Mouse (Mus musculus) hindbrain, embryonic 13.5 days (tissue): ENCODE data around the gene Kcnip1. TPM values are rescaled to one million over a fixed set of nuclear protein-coding genes. Genes with fewer than 3 reads are reported as not detected.
A peak's percentile ranks its signal among the peaks of the same experiment; 100 is the strongest.

Experiments
- ATAC-seq: fragments of 200-750 bp; cut with Nextera tagmentation; 2 replicates; pipeline ENCODE4 v1.8.0; 2017; ENCODE audit warnings: moderate TSS enrichment; ENCODE audit not compliant: low FRiP score
- H3K27ac ChIP-seq: fragments of 300-500 bp; sonication (generic); 2 replicates; pipeline ENCODE4 v1.5.1; 2015; ENCODE audit warnings: inconsistent platforms, mild to moderate bottlenecking, moderate library complexity
- H3K27me3 ChIP-seq: fragments of 300-500 bp; sonication (generic); 2 replicates; pipeline ENCODE4 v1.6.1; 2015; ENCODE audit warnings: mild to moderate bottlenecking, inconsistent platforms
- H3K36me3 ChIP-seq: fragments of 300-500 bp; sonication (generic); 2 replicates; pipeline ENCODE4 v1.6.1; 2015; ENCODE audit warnings: mild to moderate bottlenecking, inconsistent platforms
- H3K4me1 ChIP-seq: fragments of 300-500 bp; sonication (generic); replicated peaks from 2 replicates; pipeline ENCODE4 v1.6.1; 2015; ENCODE audit warnings: inconsistent platforms
- H3K4me2 ChIP-seq: fragments of 300-500 bp; sonication (generic); 2 replicates; pipeline ENCODE4 v1.6.1; 2015; ENCODE audit warnings: inconsistent platforms, mild to moderate bottlenecking, moderate library complexity
- H3K4me3 ChIP-seq: fragments of 300-500 bp; sonication (generic); 2 replicates; pipeline ENCODE4 v1.5.1; 2015; ENCODE audit warnings: mild to moderate bottlenecking, inconsistent platforms
- H3K9ac ChIP-seq: fragments of 300-500 bp; sonication (generic); 2 replicates; pipeline ENCODE4 v1.6.1; 2015; ENCODE audit warnings: mild to moderate bottlenecking, inconsistent platforms
- H3K9me3 ChIP-seq: fragments of 300-500 bp; sonication (generic); 2 replicates; pipeline ENCODE4 v1.6.1; 2016; ENCODE audit warnings: inconsistent platforms
- WGBS: fragments of 180-500 bp; shearing (Covaris S2); methylation state at CpG from one replicate; pipeline ENCODE4 v1.1.7; 2015; 5-methylcytosine and 5-hydroxymethylcytosine counted together
- polyA plus RNA-seq: library from polyadenylated mRNA; unstranded; fragments of >200 nt; fragmentation: Nextera tagmentation; extraction: Ambion mirVana; gene quantifications from 2 replicates; pipeline ENCODE4 v1.2.1, GENCODE M21; 2015

The Kcnip1 gene
- polyA plus RNA-seq, 1 experiment from 2014 or later = 71.3 TPM

- no peak for ATAC-seq
- WGBS = 47% methylated on average over 16 of the region's 16 CpGs
- no peaks in the 10 kb centered on the region for H3K9me3 ChIP-seq
- H3K36me3 ChIP-seq = no peaks in the 10 kb centered on the region
- 0 out of 2 replicates have a peak, but pooled peaks cover 3% of the 10 kb centered on the region for H3K27me3 ChIP-seq
- peaks cover 47% of the 10 kb centered on the region for H3K4me1 ChIP-seq
- no peak overlapping the region for H3K4me3 ChIP-seq
- peak overlapping the region; percentile 62 for H3K27ac ChIP-seq
- no peak overlapping the region for H3K9ac ChIP-seq
- no peak overlapping the region for H3K4me2 ChIP-seq
Measured at GRCm38 (mm10) chr11:33761201-33761755, 231.7 kb downstream of the Kcnip1 start.

GRCm38 (mm10) chr11:33756624-33757023 is 236.3 kb downstream of the Kcnip1 start:
- no peaks in the 10 kb centered on the region for H3K9me3 ChIP-seq
- 42% methylated on average over 15 of the region's 15 CpGs for WGBS
- ATAC-seq = 0 out of 2 replicates have a peak, but pooled peaks have one; percentile 32
- peaks cover 45% of the 10 kb centered on the region for H3K4me1 ChIP-seq
- H3K27ac ChIP-seq = 0 out of 2 replicates have a peak overlapping the region, but pooled peaks have one; percentile 26
- no peak overlapping the region for H3K4me3 ChIP-seq
- no peaks in the 10 kb centered on the region for H3K27me3 ChIP-seq
- no peak overlapping the region for H3K9ac ChIP-seq
- no peak overlapping the region for H3K4me2 ChIP-seq
- no peaks in the 10 kb centered on the region for H3K36me3 ChIP-seq

GRCm38 (mm10) chr11:33752431-33752873 is 240.5 kb downstream of the Kcnip1 start:
- 0 out of 2 replicates have a peak, but pooled peaks cover 2% of the 10 kb centered on the region for H3K27me3 ChIP-seq
- H3K36me3 ChIP-seq = no peaks in the 10 kb centered on the region
- no peak overlapping the region for H3K4me2 ChIP-seq
- 0 out of 2 replicates have a peak overlapping the region, but pooled peaks have one; percentile 44 for H3K27ac ChIP-seq
- 29% methylated on average over 4 of the region's 4 CpGs for WGBS
- ATAC-seq = peak; percentile 30; the same call in 1 of the 2 replicates
- no peaks in the 10 kb centered on the region for H3K9me3 ChIP-seq
- no peak overlapping the region for H3K9ac ChIP-seq
- no peak overlapping the region for H3K4me3 ChIP-seq
- peaks cover 34% of the 10 kb centered on the region for H3K4me1 ChIP-seq

GRCm38 (mm10) chr11:33751503-33751902 is 241.4 kb downstream of the Kcnip1 start:
- H3K27me3 ChIP-seq = 0 out of 2 replicates have a peak, but pooled peaks cover 2% of the 10 kb centered on the region
- H3K27ac ChIP-seq = no peak overlapping the region
- H3K4me1 ChIP-seq = peaks cover 25% of the 10 kb centered on the region
- no peak overlapping the region for H3K9ac ChIP-seq
- no peak for ATAC-seq
- 86% methylated on average over 6 of the region's 6 CpGs for WGBS
- H3K4me2 ChIP-seq = no peak overlapping the region
- H3K4me3 ChIP-seq = no peak overlapping the region
- H3K36me3 ChIP-seq = no peaks in the 10 kb centered on the region
- H3K9me3 ChIP-seq = no peaks in the 10 kb centered on the region

GRCm38 (mm10) chr11:33749979-33750378 is 243.0 kb downstream of the Kcnip1 start:
- H3K4me2 ChIP-seq = no peak overlapping the region
- H3K4me3 ChIP-seq = no peak overlapping the region
- no peak overlapping the region for H3K27ac ChIP-seq
- no peaks in the 10 kb centered on the region for H3K36me3 ChIP-seq
- no peak for ATAC-seq
- 0 out of 2 replicates have a peak, but pooled peaks cover 2% of the 10 kb centered on the region for H3K27me3 ChIP-seq
- WGBS = 81% methylated on average over 4 of the region's 4 CpGs
- peaks cover 20% of the 10 kb centered on the region for H3K4me1 ChIP-seq
- H3K9me3 ChIP-seq = no peaks in the 10 kb centered on the region
- H3K9ac ChIP-seq = no peak overlapping the region

- no peak overlapping the region for H3K27ac ChIP-seq
- WGBS = 94% methylated on average over 12 of the region's 12 CpGs
Measured at GRCm38 (mm10) chr11:33749408-33749807, 243.5 kb downstream of the Kcnip1 start.

GRCm38 (mm10) chr11:33748754-33749153 is 244.2 kb downstream of the Kcnip1 start:
- H3K4me2 ChIP-seq = no peak overlapping the region
- no peak for ATAC-seq
- H3K4me3 ChIP-seq = no peak overlapping the region
- 0 out of 2 replicates have a peak, but pooled peaks cover 2% of the 10 kb centered on the region for H3K27me3 ChIP-seq
- H3K9ac ChIP-seq = no peak overlapping the region
- no peaks in the 10 kb centered on the region for H3K9me3 ChIP-seq
- 79% methylated on average over 5 of the region's 5 CpGs for WGBS
- peaks cover 26% of the 10 kb centered on the region for H3K4me1 ChIP-seq
- H3K27ac ChIP-seq = no peak overlapping the region
- no peaks in the 10 kb centered on the region for H3K36me3 ChIP-seq

More at GRCm38 (mm10) chr11:33749408-33749807, 243.5 kb downstream of the Kcnip1 start:
- Histone ChIP-seq H3K4me2 (no peak overlapping the region), H3K4me1 (peaks cover 25% of the 10 kb centered on the region), H3K4me3 (no peak overlapping the region), H3K9me3 (no peaks in the 10 kb centered on the region), H3K27me3 (0 out of 2 replicates have a peak, but pooled peaks cover 2% of the 10 kb centered on the region), H3K9ac (no peak overlapping the region), H3K36me3 (no peaks in the 10 kb centered on the region)
- no peak for ATAC-seq

GRCm38 (mm10) chr11:33747402-33747955 is 245.5 kb downstream of the Kcnip1 start:
- no peak overlapping the region for H3K4me2 ChIP-seq
- peaks cover 29% of the 10 kb centered on the region for H3K4me1 ChIP-seq
- H3K4me3 ChIP-seq = no peak overlapping the region
- peak; percentile 24; the same call in 1 of the 2 replicates for ATAC-seq
- WGBS = 68% methylated on average over 5 of the region's 5 CpGs
- H3K9me3 ChIP-seq = no peaks in the 10 kb centered on the region
- H3K27me3 ChIP-seq = 0 out of 2 replicates have a peak, but pooled peaks cover 2% of the 10 kb centered on the region
- no peak overlapping the region for H3K27ac ChIP-seq
- no peaks in the 10 kb centered on the region for H3K36me3 ChIP-seq
- no peak overlapping the region for H3K9ac ChIP-seq

- 70% methylated on average over 3 of the region's 3 CpGs for WGBS
- no peaks in the 10 kb centered on the region for H3K36me3 ChIP-seq
- no peak overlapping the region for H3K4me3 ChIP-seq
- H3K27me3 ChIP-seq = 0 out of 2 replicates have a peak, but pooled peaks cover 2% of the 10 kb centered on the region
- H3K9ac ChIP-seq = no peak overlapping the region
- H3K4me1 ChIP-seq = peaks cover 30% of the 10 kb centered on the region
- ATAC-seq = no peak
- no peak overlapping the region for H3K4me2 ChIP-seq
- no peak overlapping the region for H3K27ac ChIP-seq
- no peaks in the 10 kb centered on the region for H3K9me3 ChIP-seq
Measured at GRCm38 (mm10) chr11:33746402-33746801, 246.6 kb downstream of the Kcnip1 start.

GRCm38 (mm10) chr11:33745821-33746329 is 247.1 kb downstream of the Kcnip1 start:
- WGBS = 93% methylated on average over 3 of the region's 3 CpGs
- Histone ChIP-seq H3K4me3 (no peak overlapping the region), H3K9me3 (no peaks in the 10 kb centered on the region), H3K27me3 (no peaks in the 10 kb centered on the region), H3K9ac (no peak overlapping the region), H3K4me1 (peaks cover 28% of the 10 kb centered on the region), H3K4me2 (no peak overlapping the region), H3K36me3 (no peaks in the 10 kb centered on the region), H3K27ac (no peak overlapping the region)
- ATAC-seq = no peak

GRCm38 (mm10) chr11:33744429-33744828 is 248.5 kb downstream of the Kcnip1 start:
- Histone ChIP-seq H3K4me3 (no peak overlapping the region), H3K9ac (no peak overlapping the region), H3K27ac (no peak overlapping the region), H3K27me3 (no peaks in the 10 kb centered on the region), H3K4me2 (no peak overlapping the region), H3K4me1 (peaks cover 31% of the 10 kb centered on the region), H3K36me3 (no peaks in the 10 kb centered on the region), H3K9me3 (no peaks in the 10 kb centered on the region)
- 43% methylated on average over 7 of the region's 7 CpGs for WGBS
- no peak for ATAC-seq

GRCm38 (mm10) chr11:33740187-33740586 is 252.8 kb downstream of the Kcnip1 start:
- no peak overlapping the region for H3K9ac ChIP-seq
- ATAC-seq = no peak
- H3K36me3 ChIP-seq = no peaks in the 10 kb centered on the region
- no peak overlapping the region for H3K4me2 ChIP-seq
- peaks cover 18% of the 10 kb centered on the region for H3K27me3 ChIP-seq
- peaks cover 43% of the 10 kb centered on the region for H3K4me1 ChIP-seq
- no peak overlapping the region for H3K4me3 ChIP-seq
- 78% methylated on average over 3 of the region's 3 CpGs for WGBS
- no peak overlapping the region for H3K27ac ChIP-seq
- no peaks in the 10 kb centered on the region for H3K9me3 ChIP-seq
